Mouse (Mus musculus) forebrain, embryonic 14.5 days (tissue): ENCODE results near the gene Cox8b. TPM values are rescaled to one million over a fixed set of nuclear protein-coding genes. Genes with fewer than 3 reads are reported as not detected.

Experiments used
- ATAC-seq: fragments of 200-750 bp; cut with Nextera tagmentation; 2 replicates; pipeline ENCODE4 v1.8.0; 2017; ENCODE audit warnings: mild to moderate bottlenecking, moderate library complexity
- DNase-seq: peaks from one replicate; pipeline ENCODE4 v3.0.0-alpha.2; 2015; ENCODE audit warnings: low spot score
- H3K27ac ChIP-seq: fragments of 300-500 bp; sonication (generic); 2 replicates; pipeline ENCODE4 v1.5.1; 2014; ENCODE audit warnings: low read depth, mild to moderate bottlenecking, control low read depth, low read length, moderate library complexity
- H3K27me3 ChIP-seq: fragments of 300-500 bp; sonication (generic); replicated peaks from 2 replicates; pipeline ENCODE4 v1.6.1; 2014; ENCODE audit warnings: low read length, control low read depth, mixed read lengths; ENCODE audit not compliant: control insufficient read depth, insufficient read depth
- H3K36me3 ChIP-seq: fragments of 300-500 bp; sonication (generic); 2 replicates; pipeline ENCODE4 v1.6.1; 2014; ENCODE audit warnings: low read length, control low read depth; ENCODE audit not compliant: control insufficient read depth, insufficient read depth
- H3K4me1 ChIP-seq: fragments of 300-500 bp; sonication (generic); 2 replicates; pipeline ENCODE4 v1.6.1; 2014; ENCODE audit warnings: antibody characterized with exemption, low read length, control low read depth; ENCODE audit not compliant: control insufficient read depth, insufficient read depth
- H3K4me2 ChIP-seq: fragments of 300-500 bp; sonication (generic); 2 replicates; pipeline ENCODE4 v1.6.1; 2014; ENCODE audit warnings: mild to moderate bottlenecking, control low read depth, low read length
- H3K4me3 ChIP-seq: fragments of 300-500 bp; sonication (generic); 2 replicates; pipeline ENCODE4 v1.5.1; 2014; ENCODE audit warnings: low read depth, low read length, control low read depth
- H3K9ac ChIP-seq: fragments of 300-500 bp; sonication (generic); 2 replicates; pipeline ENCODE4 v1.6.1; 2014; ENCODE audit warnings: mild to moderate bottlenecking, low read length, control low read depth, moderate library complexity
- H3K9me3 ChIP-seq: fragments of 300-500 bp; sonication (generic); replicated peaks from 2 replicates; pipeline ENCODE4 v1.6.1; 2016; ENCODE audit warnings: low read length, control low read depth, mixed read lengths; ENCODE audit not compliant: control insufficient read depth
- WGBS: fragments of 180-500 bp; shearing (Covaris S2); extraction: QIAGEN DNeasy Blood & Tissue Kit; methylation state at CpG from one replicate; pipeline ENCODE4 v1.1.7; 2014; 5-methylcytosine and 5-hydroxymethylcytosine counted together
- polyA plus RNA-seq: library from polyadenylated mRNA; unstranded; fragments of >200 nt; fragmentation: Nextera tagmentation; extraction: Ambion mirVana; gene quantifications from 2 replicates; pipeline ENCODE4 v1.2.1, GENCODE M21; 2014

Gene Cox8b
- polyA plus RNA-seq, 1 experiment from 2014 or later: not detected

GRCm38 (mm10) chr7:140942341-140942740 is 42.1 kb upstream of the Cox8b start:
- no peak for ATAC-seq
- 70% methylated on average over 9 of the region's 9 CpGs for WGBS
- DNase-seq: no peak

GRCm38 (mm10) chr7:140941222-140942051 is 41.2 kb upstream of the Cox8b start, which contains the start of gene Pgghg:
Gene Pgghg, plus strand, starts transcription at chr7:140941391.
- ATAC-seq (peak; percentile 95), DNase-seq (peak; percentile 85)
- Histone ChIP-seq H3K27ac (no peak within 1 kb of the TSS), H3K9me3 (no peaks in the 10 kb centered on the region), H3K27me3 (no peaks in the 10 kb centered on the region), H3K4me3 (peak within 1 kb of the TSS; percentile 42), H3K4me1 (no peaks in the 10 kb centered on the region), H3K36me3 (no peaks in the 10 kb centered on the region), H3K9ac (peak within 1 kb of the TSS; percentile 69), H3K4me2 (peak within 1 kb of the TSS; percentile 50)
- WGBS: 5% methylated on average over 33 of the region's 33 CpGs

More at GRCm38 (mm10) chr7:140942341-140942740, 42.1 kb upstream of the Cox8b start:
- Histone ChIP-seq H3K27ac (no peak overlapping the region), H3K9ac (peak overlapping the region; percentile 69), H3K4me3 (peak overlapping the region; percentile 42), H3K36me3 (no peaks in the 10 kb centered on the region), H3K4me1 (no peaks in the 10 kb centered on the region), H3K4me2 (peak overlapping the region; percentile 50), H3K9me3 (no peaks in the 10 kb centered on the region), H3K27me3 (no peaks in the 10 kb centered on the region)

GRCm38 (mm10) chr7:140939669-140940171 is 39.5 kb upstream of the Cox8b start:
- 9% methylated on average over 8 of the region's 8 CpGs for WGBS
- no peak overlapping the region for H3K4me2 ChIP-seq
- H3K9ac ChIP-seq: no peak overlapping the region
- H3K9me3 ChIP-seq: no peaks in the 10 kb centered on the region
- no peaks in the 10 kb centered on the region for H3K36me3 ChIP-seq
- DNase-seq (peak; percentile 10), ATAC-seq (no peak)
- no peak overlapping the region for H3K27ac ChIP-seq
- H3K4me3 ChIP-seq: no peak overlapping the region
- no peaks in the 10 kb centered on the region for H3K27me3 ChIP-seq
- no peaks in the 10 kb centered on the region for H3K4me1 ChIP-seq

GRCm38 (mm10) chr7:140938896-140939295 is 38.6 kb upstream of the Cox8b start:
- H3K4me2 ChIP-seq: no peak overlapping the region
- no peak for ATAC-seq
- no peak overlapping the region for H3K4me3 ChIP-seq
- WGBS: 26% methylated on average over 2 of the region's 2 CpGs
- H3K36me3 ChIP-seq: no peaks in the 10 kb centered on the region
- no peak overlapping the region for H3K9ac ChIP-seq
- no peak for DNase-seq
- no peaks in the 10 kb centered on the region for H3K9me3 ChIP-seq
- no peaks in the 10 kb centered on the region for H3K27me3 ChIP-seq
- H3K27ac ChIP-seq: no peak overlapping the region
- no peaks in the 10 kb centered on the region for H3K4me1 ChIP-seq

- Histone ChIP-seq H3K4me2 (no peak overlapping the region), H3K4me3 (no peak overlapping the region), H3K4me1 (no peaks in the 10 kb centered on the region), H3K36me3 (no peaks in the 10 kb centered on the region), H3K9ac (no peak overlapping the region), H3K9me3 (no peaks in the 10 kb centered on the region), H3K27ac (no peak overlapping the region), H3K27me3 (no peaks in the 10 kb centered on the region)
- 43% methylated on average over 3 of the region's 3 CpGs for WGBS
- ATAC-seq (no peak), DNase-seq (no peak)
These were observed 38.2 kb upstream of the Cox8b start for GRCm38 (mm10) chr7:140938436-140938835.

- no peaks in the 10 kb centered on the region; the same call in 1 of the 2 replicates for H3K4me1 ChIP-seq
- 93% methylated on average over 6 of the region's 6 CpGs for WGBS
- no peak overlapping the region for H3K27ac ChIP-seq
- H3K4me2 ChIP-seq: no peak overlapping the region
- DNase-seq (no peak), ATAC-seq (no peak)
- no peak overlapping the region for H3K4me3 ChIP-seq
- H3K27me3 ChIP-seq: peaks cover 26% of the 10 kb centered on the region
- no peaks in the 10 kb centered on the region for H3K9me3 ChIP-seq
- H3K36me3 ChIP-seq: no peaks in the 10 kb centered on the region
- no peak overlapping the region for H3K9ac ChIP-seq
These were observed 26.9 kb upstream of the Cox8b start for GRCm38 (mm10) chr7:140927181-140927580.

- ATAC-seq: peak; percentile 40; the same call in 1 of the 2 replicates
These were observed 23.0 kb upstream of the Cox8b start for GRCm38 (mm10) chr7:140923070-140923775.

DNA sequence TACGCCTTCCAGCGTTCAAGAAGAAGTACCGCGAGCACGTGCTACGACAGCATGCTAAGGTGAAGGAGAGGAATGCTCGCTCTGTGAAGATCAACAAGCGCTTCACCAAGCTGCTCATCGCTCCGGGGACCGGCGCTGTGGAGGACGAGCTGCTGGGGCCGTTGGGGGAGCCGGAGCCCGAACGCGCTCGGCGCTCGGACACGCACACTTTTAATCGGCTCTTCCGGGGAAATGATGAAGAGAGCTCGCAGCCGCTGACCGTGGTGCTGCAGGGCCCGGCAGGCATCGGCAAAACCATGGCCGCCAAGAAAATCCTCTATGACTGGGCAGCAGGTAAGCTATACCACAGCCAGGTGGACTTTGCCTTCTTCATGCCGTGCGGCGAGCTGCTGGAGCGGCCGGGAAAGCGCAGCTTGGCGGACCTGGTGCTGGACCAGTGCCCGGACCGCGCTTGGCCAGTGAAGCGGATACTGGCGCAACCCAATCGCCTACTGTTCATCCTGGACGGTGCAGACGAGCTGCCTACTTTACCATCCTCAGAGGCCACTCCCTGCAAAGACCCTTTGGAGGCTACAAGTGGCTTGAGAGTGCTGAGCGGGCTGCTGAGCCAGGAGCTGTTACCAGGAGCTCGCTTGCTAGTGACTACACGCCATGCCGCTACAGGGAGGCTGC is 22.3 kb upstream of the Cox8b start:
- no peaks in the 10 kb centered on the region; the same call in 1 of the 2 replicates for H3K4me1 ChIP-seq
- peak overlapping the region; percentile 93 for H3K4me2 ChIP-seq
- peak overlapping the region; percentile 42 for H3K4me3 ChIP-seq
- no peaks in the 10 kb centered on the region for H3K36me3 ChIP-seq
- H3K27ac ChIP-seq: no peak overlapping the region
- ATAC-seq (peak; percentile 46), DNase-seq (peak; percentile 55)
- peaks cover 47% of the 10 kb centered on the region for H3K27me3 ChIP-seq
- WGBS: 1% methylated on average over 49 of the region's 49 CpGs
- H3K9me3 ChIP-seq: no peaks in the 10 kb centered on the region
- H3K9ac ChIP-seq: peak overlapping the region; percentile 55

More at GRCm38 (mm10) chr7:140923070-140923775, 23.0 kb upstream of the Cox8b start:
- H3K36me3 ChIP-seq: no peaks in the 10 kb centered on the region
- DNase-seq: no peak
- H3K4me3 ChIP-seq: peak overlapping the region; percentile 42
- H3K4me1 ChIP-seq: no peaks in the 10 kb centered on the region; the same call in 1 of the 2 replicates
- 20% methylated on average over 30 of the region's 30 CpGs for WGBS
- peaks cover 47% of the 10 kb centered on the region for H3K27me3 ChIP-seq
- peak overlapping the region; percentile 55 for H3K9ac ChIP-seq
- H3K9me3 ChIP-seq: no peaks in the 10 kb centered on the region
- peak overlapping the region; percentile 93 for H3K4me2 ChIP-seq
- no peak overlapping the region for H3K27ac ChIP-seq
